Mouse (Mus musculus): ENCODE results near the gene Fam155a. TPM values are rescaled to one million over a fixed set of nuclear protein-coding genes. Genes with fewer than 3 reads are reported as not detected.

Fam155a gene
- total RNA-seq, 2 experiments from 2014 or later = not detected

- no peak for DNase-seq (ENCODE audit: low spot score)
These were observed 277.3 kb downstream of the Fam155a start for GRCm38 (mm10) chr8:9493557-9494224.

- DNase-seq (ENCODE audit: low spot score) = no peak
These were observed 288.4 kb downstream of the Fam155a start for GRCm38 (mm10) chr8:9482565-9482964.

- DNase-seq (ENCODE audit: low spot score) = no peak
These were observed 299.7 kb downstream of the Fam155a start for GRCm38 (mm10) chr8:9471290-9471689.

- DNase-seq (ENCODE audit: low spot score) = no peak
These were observed 300.8 kb downstream of the Fam155a start for GRCm38 (mm10) chr8:9470114-9470513.

- DNase-seq (ENCODE audit: low spot score) = no peak
These were observed 309.9 kb downstream of the Fam155a start for GRCm38 (mm10) chr8:9461111-9461510.

- no peak for DNase-seq (ENCODE audit: low spot score)
These were observed 310.3 kb downstream of the Fam155a start for GRCm38 (mm10) chr8:9460707-9461106.

GRCm38 (mm10) chr8:9458614-9459013 lies 312.3 kb downstream of the Fam155a start:
- no peak for DNase-seq (ENCODE audit: low spot score)

- DNase-seq (ENCODE audit: low spot score) = no peak
These were observed 315.8 kb downstream of the Fam155a start for GRCm38 (mm10) chr8:9455138-9455537.

GRCm38 (mm10) chr8:9453742-9454141 lies 317.2 kb downstream of the Fam155a start:
- DNase-seq (ENCODE audit: low spot score) = no peak

GRCm38 (mm10) chr8:9451543-9451942 lies 319.4 kb downstream of the Fam155a start:
- no peak for DNase-seq (ENCODE audit: low spot score)

GRCm38 (mm10) chr8:9448613-9449012 lies 322.3 kb downstream of the Fam155a start:
- DNase-seq (ENCODE audit: low spot score) = no peak

- no peak for DNase-seq (ENCODE audit: low spot score)
These were observed 333.1 kb downstream of the Fam155a start for GRCm38 (mm10) chr8:9437822-9438221.

- DNase-seq (ENCODE audit: low spot score) = no peak
These were observed 335.5 kb downstream of the Fam155a start for GRCm38 (mm10) chr8:9435501-9435900.

- DNase-seq (ENCODE audit: low spot score) = no peak
These were observed 338.2 kb downstream of the Fam155a start for GRCm38 (mm10) chr8:9432635-9433372.

- DNase-seq (ENCODE audit: low spot score) = no peak
These were observed 342.1 kb downstream of the Fam155a start for GRCm38 (mm10) chr8:9428846-9429245.

GRCm38 (mm10) chr8:9424069-9424468 lies 346.9 kb downstream of the Fam155a start:
- no peak for DNase-seq (ENCODE audit: low spot score)

- no peak for DNase-seq (ENCODE audit: low spot score)
These were observed 347.4 kb downstream of the Fam155a start for GRCm38 (mm10) chr8:9423590-9423989.

- DNase-seq (ENCODE audit: low spot score) = no peak
These were observed 347.8 kb downstream of the Fam155a start for GRCm38 (mm10) chr8:9423184-9423583.

GRCm38 (mm10) chr8:9418856-9419800 lies 351.8 kb downstream of the Fam155a start:
- DNase-seq (ENCODE audit: low spot score) = no peak

GRCm38 (mm10) chr8:9416189-9416588 lies 354.8 kb downstream of the Fam155a start:
- no peak for DNase-seq (ENCODE audit: low spot score)

- DNase-seq (ENCODE audit: low spot score) = no peak
These were observed 362.5 kb downstream of the Fam155a start for GRCm38 (mm10) chr8:9408480-9408879.

- no peak for DNase-seq (ENCODE audit: low spot score)
These were observed 364.8 kb downstream of the Fam155a start for GRCm38 (mm10) chr8:9406204-9406603.
